Mouse (Mus musculus) macrophage (primary cell): Measurements from ENCODE around the gene Tmem120a. TPM values are rescaled to one million over a fixed set of nuclear protein-coding genes. Genes with fewer than 3 reads are reported as not detected.

Experiments used
- polyA plus RNA-seq: library from polyadenylated mRNA; stranded (reverse); fragments of 250-400 nt; gene quantifications from 3 replicates; pipeline ENCODE4 v1.2.4, GENCODE M21; 2018; ENCODE audit warnings: inconsistent platforms

Tmem120a gene
- polyA plus RNA-seq, 1 experiment from 2014 or later: 42.6 TPM

Other genes starting within 250 kb of the Tmem120a start
- 49.8 to 168 TPM (median 70.5 TPM) in 3 replicates for gene Hip1, start 199.3 kb downstream of the Tmem120a start, polyA plus RNA-seq
- gene Ccl26, start 180.9 kb downstream of the Tmem120a start, polyA plus RNA-seq: not detected in 3 replicates
- 1.8 to 4.7 TPM in 2 of 3 replicates, not detected in the other for gene Ccl24, start 171.4 kb downstream of the Tmem120a start, polyA plus RNA-seq
- gene Rhbdd2, start 111.8 kb downstream of the Tmem120a start, polyA plus RNA-seq: 6.3 to 13.8 TPM (median 7.3 TPM) in 3 replicates
- gene Por, start 74.4 kb downstream of the Tmem120a start, polyA plus RNA-seq: 256 to 2,039 TPM (median 562 TPM) in 3 replicates
- not detected in 3 replicates for gene Styxl1, start 33.9 kb upstream of the Tmem120a start, polyA plus RNA-seq
- gene Mdh2, start 34.0 kb upstream of the Tmem120a start, polyA plus RNA-seq: 123 to 276 TPM (median 128 TPM) in 3 replicates
- not detected in 3 replicates for gene Srrm3, start 62.4 kb upstream of the Tmem120a start, polyA plus RNA-seq
- 0.23 to 0.43 TPM in 2 of 3 replicates, not detected in the other for gene Hspb1, start 143.5 kb upstream of the Tmem120a start, polyA plus RNA-seq
- gene Ywhag, start 190.2 kb upstream of the Tmem120a start, polyA plus RNA-seq: 161 to 315 TPM (median 200 TPM) in 3 replicates
- 2.8 to 3.3 TPM (median 3.0 TPM) in 3 replicates for gene Ssc4d, start 230.1 kb upstream of the Tmem120a start, polyA plus RNA-seq
- gene Zp3, start 235.7 kb upstream of the Tmem120a start, polyA plus RNA-seq: not detected in 3 replicates